Comparison of ENCODE assay signal across 10 mouse cellular contexts in genomic region chr7:126624774-126625173, GRCm38 (mm10). TPM values are rescaled to one million over a fixed set of nuclear protein-coding genes. Genes with fewer than 3 reads are reported as not detected.
A peak's percentile ranks its signal among the peaks of the same experiment; 100 is the strongest.
DNase-seq lines count a peak whose midpoint lies in the region; ATAC-seq and TF ChIP-seq lines count a peak whose summit lies in the region.
"Had no signal": no experiment of that assay in that cellular context is flagged by ENCODE, and none has a peak within 500 bp of the region (broad histone marks: within the 10 kb centered on the region; RNA-seq: fewer than 3 reads in every experiment).

No protein-coding gene starts in this region.

- peaks cover 26% of the 10 kb centered on the region for H3K4me1 ChIP-seq in limb, embryonic 15.5 days
- H3K4me1 ChIP-seq in limb, embryonic 10.5 days = peaks cover 8% of the 10 kb centered on the region
- H3K4me1 ChIP-seq in intestine, postnatal 0 days (replicated peaks; ENCODE audit: control insufficient read depth, insufficient read depth, low read length) = no peaks in the 10 kb centered on the region; the same call in 1 of the 2 replicates

- WGBS in limb, embryonic 15.5 days = 70% methylated on average over 16 of the region's 16 CpGs
- 71% methylated on average over 16 of the region's 16 CpGs for WGBS in limb, embryonic 10.5 days
- 72% methylated on average over 16 of the region's 16 CpGs for WGBS in intestine, postnatal 0 days
- 91% methylated on average over 16 of the region's 16 CpGs for WGBS in macrophage (ENCODE audit: missing documents)

- TF ChIP-seq CTCF in intestine, postnatal 0 days (IDR thresholded peaks at IDR 0.05; ENCODE audit: low read depth) = no peak

- H3K79me2 ChIP-seq in macrophage (ENCODE audit: inconsistent target) = peaks cover 25% of the 10 kb centered on the region

- no peaks in the 10 kb centered on the region for H3K36me3 ChIP-seq in limb, embryonic 15.5 days
- H3K36me3 ChIP-seq in limb, embryonic 10.5 days = no peaks in the 10 kb centered on the region
- no peaks in the 10 kb centered on the region for H3K36me3 ChIP-seq in intestine, postnatal 0 days (ENCODE audit: control insufficient read depth, insufficient read depth)
- no peaks in the 10 kb centered on the region for H3K36me3 ChIP-seq in macrophage (ENCODE audit: inconsistent target)

- peak overlapping the region; percentile 12; the same call in 1 of the 2 replicates for H3K27ac ChIP-seq in limb, embryonic 15.5 days
- H3K27ac ChIP-seq in limb, embryonic 10.5 days = no peak overlapping the region
- H3K27ac ChIP-seq in intestine, postnatal 0 days (ENCODE audit: low read depth, low read length) = no peak overlapping the region
- H3K27ac ChIP-seq in macrophage = peak overlapping the region; percentile 88

- H3K27me3 ChIP-seq in limb, embryonic 15.5 days = no peaks in the 10 kb centered on the region
- no peaks in the 10 kb centered on the region for H3K27me3 ChIP-seq in limb, embryonic 10.5 days (ENCODE audit: low read depth, poor library complexity, severe bottlenecking)
- H3K27me3 ChIP-seq in intestine, postnatal 0 days (replicated peaks; ENCODE audit: control insufficient read depth, insufficient read depth, low read length) = no peaks in the 10 kb centered on the region

- 0 out of 2 replicates have a peak overlapping the region, but pooled peaks have one; percentile 12 for H3K4me2 ChIP-seq in limb, embryonic 15.5 days
- peak overlapping the region; percentile 32 for H3K4me2 ChIP-seq in intestine, postnatal 0 days (replicated peaks; ENCODE audit: low read depth)

- DNase-seq in adrenal gland, adult 2 months = peak; percentile 22
- no peak for DNase-seq in adrenal gland, adult 8-10 months
- DNase-seq in limb, embryonic 10.5 days (ENCODE audit: low spot score) = no peak
- DNase-seq in cerebellum, adult 9-10 months = no peak

- no peaks in the 10 kb centered on the region for H3K9me3 ChIP-seq in limb, embryonic 15.5 days
- no peaks in the 10 kb centered on the region for H3K9me3 ChIP-seq in limb, embryonic 10.5 days (replicated peaks)
- H3K9me3 ChIP-seq in intestine, postnatal 0 days (ENCODE audit: control insufficient read depth) = no peaks in the 10 kb centered on the region

- peak overlapping the region; percentile 11 for H3K4me3 ChIP-seq in limb, embryonic 15.5 days
- no peak overlapping the region for H3K4me3 ChIP-seq in limb, embryonic 10.5 days
- no peak overlapping the region for H3K4me3 ChIP-seq in intestine, postnatal 0 days (ENCODE audit: low read depth, low read length)
- H3K4me3 ChIP-seq in macrophage (ENCODE audit: inconsistent target) = peak overlapping the region; percentile 44

- no peak overlapping the region for H3K9ac ChIP-seq in limb, embryonic 15.5 days
- no peak overlapping the region for H3K9ac ChIP-seq in intestine, postnatal 0 days (ENCODE audit: low read depth, low read length)

- ATAC-seq in limb, embryonic 15.5 days (ENCODE audit: insufficient number of reproducible peaks, low FRiP score, low TSS enrichment, low read depth) = no peak
- no peak for ATAC-seq in intestine, postnatal 0 days
- ATAC-seq in monocyte, adult 5-6 weeks (replicated peaks; ENCODE audit: insufficient number of reproducible peaks, low FRiP score, low TSS enrichment, poor library complexity, severe bottlenecking) = no peak

RNA-seq across cellular contexts. Expression of gene Nupr1, which starts 5.9 kb away (rescaled TPM):
- 10 to 100 TPM; 22.9 to 26.3 TPM for total RNA-seq in adrenal gland, adult 2 months (2021)
- 2.8 and 4.4 TPM in 2 replicates for polyA plus RNA-seq in adrenal gland, adult 2 months (2012; rRNA removed)
- 10 to 100 TPM in 2 of 4 experiments, 1 to 10 TPM in 2; 7.9 to 17.5 (median 10.3) TPM for total RNA-seq in adrenal gland, adult 8-10 months (2022)
- polyA plus RNA-seq in limb, embryonic 15.5 days (2015; fragmentation: Nextera tagmentation; extraction: Ambion mirVana) = 29.8 and 41.9 TPM in 2 replicates
- 0.45 and 0.78 TPM in 2 replicates for polyA plus RNA-seq in limb, embryonic 10.5 days (2016; fragmentation: Nextera tagmentation; extraction: Ambion mirVana)
- 28.2 and 30.8 TPM in 2 replicates for polyA plus RNA-seq in intestine, postnatal 0 days (2015; fragmentation: Nextera tagmentation; extraction: Ambion mirVana)
- 100 to 1,000 TPM in 11 of 26 experiments, 10 to 100 TPM in 13, 1 to 10 TPM in 2; 8.5 to 342 (median 89.7) TPM for total RNA-seq in macrophage (2018; cell fraction: chromatin; rRNA removed)
- 100 to 1,000 TPM in 17 of 26 experiments, 10 to 100 TPM in 9; 24.9 to 591 (median 243) TPM for total RNA-seq in macrophage (2018; cell fraction: cytosol; rRNA removed)
- 100 to 1,000 TPM in 18 of 26 experiments, 10 to 100 TPM in 8; 22.1 to 699 (median 165) TPM for total RNA-seq in macrophage (2018; cell fraction: nucleus; rRNA removed)
- polyA plus RNA-seq in macrophage (2018) = 14.9 to 47.0 TPM (median 32.4 TPM) in 3 replicates
- 212 to 314 TPM (median 272 TPM) in 3 replicates for total RNA-seq in monocyte, adult 5-6 weeks (2017)

RNA-seq across cellular contexts. Expression of gene Sgf29, which starts 24.3 kb away (rescaled TPM):
- total RNA-seq in adrenal gland, adult 2 months (2021) = 10 to 100 TPM; 39.9 to 49.7 TPM
- 64.5 and 74.4 TPM in 2 replicates for polyA plus RNA-seq in adrenal gland, adult 2 months (2012; rRNA removed)
- 10 to 100 TPM; 30.5 to 44.4 (median 38.2) TPM for total RNA-seq in adrenal gland, adult 8-10 months (2022)
- 43.4 and 43.9 TPM in 2 replicates for polyA plus RNA-seq in limb, embryonic 15.5 days (2015; fragmentation: Nextera tagmentation; extraction: Ambion mirVana)
- 69.0 and 69.2 TPM in 2 replicates for polyA plus RNA-seq in limb, embryonic 10.5 days (2016; fragmentation: Nextera tagmentation; extraction: Ambion mirVana)
- 21.7 and 25.8 TPM in 2 replicates for polyA plus RNA-seq in intestine, postnatal 0 days (2015; fragmentation: Nextera tagmentation; extraction: Ambion mirVana)
- 10 to 100 TPM in 21 of 26 experiments, 1 to 10 TPM in 5; 3.7 to 39.6 (median 21.9) TPM for total RNA-seq in macrophage (2018; cell fraction: chromatin; rRNA removed)
- total RNA-seq in macrophage (2018; cell fraction: cytosol; rRNA removed) = 10 to 100 TPM; 10.2 to 23.4 (median 16.9) TPM
- 10 to 100 TPM in 18 of 26 experiments, 1 to 10 TPM in 8; 4.0 to 36.7 (median 16.2) TPM for total RNA-seq in macrophage (2018; cell fraction: nucleus; rRNA removed)
- polyA plus RNA-seq in macrophage (2018) = 12.5 to 21.7 TPM (median 17.0 TPM) in 3 replicates
- 37.5 to 42.9 TPM (median 42.9 TPM) in 3 replicates for total RNA-seq in monocyte, adult 5-6 weeks (2017)

RNA-seq across cellular contexts. Expression of gene Il27, which starts 30.0 kb away (rescaled TPM):
- total RNA-seq in adrenal gland, adult 2 months (2021) = not detected
- 0.13 and 0.19 TPM in 2 replicates for polyA plus RNA-seq in adrenal gland, adult 2 months (2012; rRNA removed)
- total RNA-seq in adrenal gland, adult 8-10 months (2022) = not detected
- polyA plus RNA-seq in limb, embryonic 15.5 days (2015; fragmentation: Nextera tagmentation; extraction: Ambion mirVana) = not detected in 2 replicates
- not detected in 2 replicates for polyA plus RNA-seq in limb, embryonic 10.5 days (2016; fragmentation: Nextera tagmentation; extraction: Ambion mirVana)
- 0.14 TPM in 1 of 2 replicates, not detected in the other for polyA plus RNA-seq in intestine, postnatal 0 days (2015; fragmentation: Nextera tagmentation; extraction: Ambion mirVana)
- total RNA-seq in macrophage (2018; cell fraction: chromatin; rRNA removed) = 100 to 1,000 TPM in 7 of 26 experiments, 10 to 100 TPM in 8, 1 to 10 TPM in 7, not detected in 4; 1.5 to 279 (median 15.6) TPM
- 100 to 1,000 TPM in 2 of 26 experiments, 10 to 100 TPM in 9, 1 to 10 TPM in 13, under 1 TPM in 2; 0.60 to 133 (median 8.8) TPM for total RNA-seq in macrophage (2018; cell fraction: cytosol; rRNA removed)
- total RNA-seq in macrophage (2018; cell fraction: nucleus; rRNA removed) = 100 to 1,000 TPM in 6 of 26 experiments, 10 to 100 TPM in 12, 1 to 10 TPM in 8; 2.2 to 494 (median 26.4) TPM
- polyA plus RNA-seq in macrophage (2018) = 1.1 to 2.6 TPM (median 1.2 TPM) in 3 replicates
- 8.3 to 10.4 TPM (median 9.8 TPM) in 3 replicates for total RNA-seq in monocyte, adult 5-6 weeks (2017)
- total RNA-seq: gastrocnemius, adult 8-10 months; megakaryocyte-erythroid progenitor cell, adult 5-6 weeks had no signal

RNA-seq across cellular contexts. Expression of gene Cln3, which starts 39.2 kb away (rescaled TPM):
- total RNA-seq in adrenal gland, adult 2 months (2021) = 10 to 100 TPM; 33.2 to 47.4 TPM
- polyA plus RNA-seq in adrenal gland, adult 2 months (2012; rRNA removed) = 52.8 and 56.1 TPM in 2 replicates
- total RNA-seq in adrenal gland, adult 8-10 months (2022) = 10 to 100 TPM; 25.6 to 55.5 (median 39.8) TPM
- 32.7 and 37.7 TPM in 2 replicates for polyA plus RNA-seq in limb, embryonic 15.5 days (2015; fragmentation: Nextera tagmentation; extraction: Ambion mirVana)
- polyA plus RNA-seq in limb, embryonic 10.5 days (2016; fragmentation: Nextera tagmentation; extraction: Ambion mirVana) = 27.0 and 27.8 TPM in 2 replicates
- polyA plus RNA-seq in intestine, postnatal 0 days (2015; fragmentation: Nextera tagmentation; extraction: Ambion mirVana) = 62.9 and 66.6 TPM in 2 replicates
- 1,000 to 10,000 TPM in 5 of 26 experiments, 100 to 1,000 TPM in 21; 398 to 3,038 (median 601) TPM for total RNA-seq in macrophage (2018; cell fraction: chromatin; rRNA removed)
- 100 to 1,000 TPM; 117 to 211 (median 152) TPM for total RNA-seq in macrophage (2018; cell fraction: cytosol; rRNA removed)
- 1,000 to 10,000 TPM in 3 of 26 experiments, 100 to 1,000 TPM in 23; 244 to 1,983 (median 383) TPM for total RNA-seq in macrophage (2018; cell fraction: nucleus; rRNA removed)
- 81.0 to 165 TPM (median 104 TPM) in 3 replicates for polyA plus RNA-seq in macrophage (2018)
- 74.9 to 128 TPM (median 92.8 TPM) in 3 replicates for total RNA-seq in monocyte, adult 5-6 weeks (2017)

RNA-seq across cellular contexts. Expression of gene Apobr, which starts 40.0 kb away (rescaled TPM):
- 1 to 10 TPM; 2.0 to 4.7 TPM for total RNA-seq in adrenal gland, adult 2 months (2021)
- 5.3 and 7.5 TPM in 2 replicates for polyA plus RNA-seq in adrenal gland, adult 2 months (2012; rRNA removed)
- 1 to 10 TPM; 1.4 to 4.3 (median 3.3) TPM for total RNA-seq in adrenal gland, adult 8-10 months (2022)
- 0.79 and 1.9 TPM in 2 replicates for polyA plus RNA-seq in limb, embryonic 15.5 days (2015; fragmentation: Nextera tagmentation; extraction: Ambion mirVana)
- polyA plus RNA-seq in limb, embryonic 10.5 days (2016; fragmentation: Nextera tagmentation; extraction: Ambion mirVana) = 0.29 and 0.51 TPM in 2 replicates
- polyA plus RNA-seq in intestine, postnatal 0 days (2015; fragmentation: Nextera tagmentation; extraction: Ambion mirVana) = 0.44 and 0.57 TPM in 2 replicates
- 100 to 1,000 TPM in 25 of 26 experiments, 10 to 100 TPM in 1; 91.4 to 389 (median 168) TPM for total RNA-seq in macrophage (2018; cell fraction: chromatin; rRNA removed)
- 100 to 1,000 TPM in 2 of 26 experiments, 10 to 100 TPM in 24; 48.9 to 110 (median 75.0) TPM for total RNA-seq in macrophage (2018; cell fraction: cytosol; rRNA removed)
- total RNA-seq in macrophage (2018; cell fraction: nucleus; rRNA removed) = 100 to 1,000 TPM; 123 to 332 (median 182) TPM
- polyA plus RNA-seq in macrophage (2018) = 51.3 to 183 TPM (median 99.8 TPM) in 3 replicates
- 124 to 141 TPM (median 133 TPM) in 3 replicates for total RNA-seq in monocyte, adult 5-6 weeks (2017)

Comparison
In these comparisons a context has a peak if more than half of its experiments do, and no peak if none do; other contexts are left out.
1. H3K27ac ChIP-seq: peak in limb, embryonic 15.5 days (single experiment) and macrophage (single experiment); none in limb, embryonic 10.5 days (single experiment) and intestine, postnatal 0 days (single experiment).
2. H3K4me3 ChIP-seq: peak in limb, embryonic 15.5 days (single experiment) and macrophage (single experiment); none in limb, embryonic 10.5 days (single experiment) and intestine, postnatal 0 days (single experiment).